Mouse (Mus musculus) C2C12 (cell line): ENCODE data around the gene Spata13. TPM values are rescaled to one million over a fixed set of nuclear protein-coding genes. Genes with fewer than 3 reads are reported as not detected.

Experiments
- H3K27me3 ChIP-seq: one replicate; pipeline ENCODE4 v1.6.1; 2011; ENCODE audit not compliant: control insufficient read depth, insufficient read depth, insufficient read length
- H3K36me3 ChIP-seq: one replicate; pipeline ENCODE4 v1.6.1; 2011; ENCODE audit not compliant: control insufficient read depth, insufficient read depth
- H3K4me3 ChIP-seq: one replicate; pipeline ENCODE4 v1.5.1; 2011; ENCODE audit warnings: mild to moderate bottlenecking, control low read depth; ENCODE audit not compliant: poor library complexity, insufficient read depth, severe bottlenecking
- H3K79me2 ChIP-seq: one replicate; pipeline ENCODE4 v1.6.1; 2011; ENCODE audit not compliant: control insufficient read depth, insufficient read depth
- H3K79me3 ChIP-seq: one replicate; pipeline ENCODE4 v1.6.1; 2011; ENCODE audit warnings: low read depth, control low read depth
- H3ac ChIP-seq: one replicate; pipeline ENCODE3; 2011; ENCODE audit warnings: low read depth; ENCODE audit not compliant: control insufficient read depth, insufficient read length
- CEBPB ChIP-seq: IDR thresholded peaks from one replicate; pipeline ENCODE4 v1.6.1; 2011; ENCODE audit warnings: low read depth, mild to moderate bottlenecking, control low read depth, moderate library complexity
- CTCF ChIP-seq: IDR thresholded peaks from one replicate; pipeline ENCODE4 v1.5.1; 2011; ENCODE audit not compliant: control insufficient read depth, insufficient read depth, insufficient read length
- FOSL1 ChIP-seq: IDR thresholded peaks from one replicate; pipeline ENCODE4 v1.8.0; 2011; ENCODE audit warnings: mild to moderate bottlenecking, low read length; ENCODE audit not compliant: poor library complexity, insufficient read depth, severe bottlenecking
- MAX ChIP-seq: IDR thresholded peaks from one replicate; pipeline ENCODE4 v1.6.1; 2011; ENCODE audit warnings: mild to moderate bottlenecking, control low read depth
- MYOD1 ChIP-seq: IDR thresholded peaks from one replicate; pipeline ENCODE4 v1.6.1; 2011; ENCODE audit warnings: low read depth; ENCODE audit not compliant: control insufficient read depth, insufficient read length
- MYOG ChIP-seq: IDR thresholded peaks from one replicate; pipeline ENCODE4 v1.6.1; 2011; ENCODE audit not compliant: control insufficient read depth, insufficient read length; ENCODE audit errors: extremely low read depth
- USF1 ChIP-seq: IDR thresholded peaks from one replicate; pipeline ENCODE4 v1.6.1; 2011; ENCODE audit warnings: low read depth, mild to moderate bottlenecking, control low read depth, moderate library complexity
- polyA plus RNA-seq: library from polyadenylated mRNA; unstranded; fragments of >200 nt; fragmentation: generic; extraction: Trizol; gene quantifications from one replicate; pipeline ENCODE4 v1.2.1, GENCODE M21; 2012; ENCODE audit warnings: missing spikeins

The Spata13 gene
- polyA plus RNA-seq, 1 experiment = 0.40 TPM

- no peaks in the 10 kb centered on the region for H3K36me3 ChIP-seq
- H3ac ChIP-seq = no peak overlapping the region
- H3K27me3 ChIP-seq = peaks cover 38% of the 10 kb centered on the region
- no peaks in the 10 kb centered on the region for H3K79me3 ChIP-seq
- TF ChIP-seq MAX (no peak), MYOD1 (no peak), CEBPB (no peak), USF1 (no peak), MYOG (no peak), FOSL1 (no peak), CTCF (no peak)
- H3K79me2 ChIP-seq = no peaks in the 10 kb centered on the region
- no peak overlapping the region for H3K4me3 ChIP-seq
These were observed 135.5 kb downstream of the Spata13 start for GRCm38 (mm10) chr14:60769340-60769739.

- Histone ChIP-seq H3K27me3 (peaks cover 34% of the 10 kb centered on the region), H3K4me3 (no peak overlapping the region), H3ac (no peak overlapping the region), H3K36me3 (no peaks in the 10 kb centered on the region), H3K79me2 (no peaks in the 10 kb centered on the region), H3K79me3 (no peaks in the 10 kb centered on the region)
- no peak for TF ChIP-seq FOSL1
- TF ChIP-seq CEBPB = no peak
- TF ChIP-seq CTCF = no peak
- no peak for TF ChIP-seq MYOG
- no peak for TF ChIP-seq USF1
- no peak for TF ChIP-seq MAX
- TF ChIP-seq MYOD1 = no peak
These were observed 136.8 kb downstream of the Spata13 start for GRCm38 (mm10) chr14:60770594-60770993.

- Histone ChIP-seq H3K79me2 (no peaks in the 10 kb centered on the region), H3K27me3 (peaks cover 29% of the 10 kb centered on the region), H3ac (no peak overlapping the region), H3K79me3 (no peaks in the 10 kb centered on the region), H3K4me3 (no peak overlapping the region), H3K36me3 (no peaks in the 10 kb centered on the region)
- TF ChIP-seq CTCF = peak; percentile 83
- no peak for TF ChIP-seq CEBPB
These were observed 137.3 kb downstream of the Spata13 start for GRCm38 (mm10) chr14:60771057-60771456.

GRCm38 (mm10) chr14:60773476-60773875 lies 139.7 kb downstream of the Spata13 start:
- peaks cover 8% of the 10 kb centered on the region for H3K27me3 ChIP-seq
- no peaks in the 10 kb centered on the region for H3K79me3 ChIP-seq
- TF ChIP-seq USF1 (no peak), CTCF (no peak), MYOD1 (no peak), FOSL1 (no peak), CEBPB (no peak), MAX (no peak), MYOG (no peak)
- H3K79me2 ChIP-seq = no peaks in the 10 kb centered on the region
- no peaks in the 10 kb centered on the region for H3K36me3 ChIP-seq
- H3ac ChIP-seq = no peak overlapping the region
- H3K4me3 ChIP-seq = no peak overlapping the region

GRCm38 (mm10) chr14:60776521-60776920 lies 142.7 kb downstream of the Spata13 start:
- Histone ChIP-seq H3K79me3 (no peaks in the 10 kb centered on the region), H3K4me3 (no peak overlapping the region), H3K27me3 (peaks cover 8% of the 10 kb centered on the region), H3ac (no peak overlapping the region), H3K36me3 (no peaks in the 10 kb centered on the region), H3K79me2 (no peaks in the 10 kb centered on the region)
- TF ChIP-seq MYOD1 (no peak), MAX (no peak), CTCF (no peak), MYOG (no peak), CEBPB (no peak), USF1 (no peak), FOSL1 (no peak)

GRCm38 (mm10) chr14:60777485-60777919 lies 143.7 kb downstream of the Spata13 start:
- peaks cover 4% of the 10 kb centered on the region for H3K27me3 ChIP-seq
- H3K79me2 ChIP-seq = no peaks in the 10 kb centered on the region
- H3K36me3 ChIP-seq = no peaks in the 10 kb centered on the region
- no peaks in the 10 kb centered on the region for H3K79me3 ChIP-seq
- TF ChIP-seq MYOD1 = no peak
- TF ChIP-seq MYOG = no peak
- TF ChIP-seq MAX = no peak
- TF ChIP-seq CEBPB = no peak
- no peak for TF ChIP-seq USF1
- TF ChIP-seq CTCF = no peak
- no peak for TF ChIP-seq FOSL1
- H3K4me3 ChIP-seq = no peak overlapping the region
- no peak overlapping the region for H3ac ChIP-seq
